Mouse (Mus musculus): ENCODE measurements around the gene Fbxl19. TPM values are rescaled to one million over a fixed set of nuclear protein-coding genes. Genes with fewer than 3 reads are reported as not detected.
"Not testable (repeated sequence)": the region's sequence is repeated elsewhere in the genome, so short reads cannot be mapped to it uniquely, and the experiment has no call there.

Fbxl19 gene
- total RNA-seq, 1 experiment from 2014 or later = 21.4 TPM

- ATAC-seq (replicated peaks; ENCODE audit: low read depth, poor library complexity, severe bottlenecking) = no peak
These were observed 18.4 kb upstream of the Fbxl19 start for GRCm38 (mm10) chr7:127725924-127726323.

- 0 out of 2 replicates have a peak, but pooled peaks have one; percentile 47 for ATAC-seq (replicated peaks; ENCODE audit: low read depth, poor library complexity, severe bottlenecking)
These were observed 16.4 kb upstream of the Fbxl19 start for GRCm38 (mm10) chr7:127727898-127728297.

- no peak for ATAC-seq (replicated peaks; ENCODE audit: low read depth, poor library complexity, severe bottlenecking)
These were observed 14.2 kb upstream of the Fbxl19 start for GRCm38 (mm10) chr7:127730170-127730569.

GRCm38 (mm10) chr7:127732066-127732465 is 12.3 kb upstream of the Fbxl19 start, which contains the start of gene Ctf2:
Gene Ctf2 (minus strand): TSS chr7:127732166.
- not testable (repeated sequence) for ATAC-seq (replicated peaks; ENCODE audit: low read depth, poor library complexity, severe bottlenecking)

- peak; percentile 78 for ATAC-seq (replicated peaks; ENCODE audit: low read depth, poor library complexity, severe bottlenecking)
These were observed 908 bp downstream of the Fbxl19 start for GRCm38 (mm10) chr7:127745251-127745651.

GRCm38 (mm10) chr7:127745652-127746493 is 1.5 kb downstream of the Fbxl19 start:
- peak; percentile 67 for ATAC-seq (replicated peaks; ENCODE audit: low read depth, poor library complexity, severe bottlenecking)

- ATAC-seq (replicated peaks; ENCODE audit: low read depth, poor library complexity, severe bottlenecking) = no peak
These were observed 2.5 kb downstream of the Fbxl19 start for GRCm38 (mm10) chr7:127746494-127747491.

- ATAC-seq (replicated peaks; ENCODE audit: low read depth, poor library complexity, severe bottlenecking) = no peak
These were observed 3.4 kb downstream of the Fbxl19 start for GRCm38 (mm10) chr7:127747559-127748234.

GRCm38 (mm10) chr7:127748235-127748560 is 3.9 kb downstream of the Fbxl19 start:
- no peak for ATAC-seq (replicated peaks; ENCODE audit: low read depth, poor library complexity, severe bottlenecking)

- no peak for ATAC-seq (replicated peaks; ENCODE audit: low read depth, poor library complexity, severe bottlenecking)
These were observed 6.1 kb downstream of the Fbxl19 start for GRCm38 (mm10) chr7:127750131-127751127.

- no peak for ATAC-seq (replicated peaks; ENCODE audit: low read depth, poor library complexity, severe bottlenecking)
These were observed 7.3 kb downstream of the Fbxl19 start for GRCm38 (mm10) chr7:127751619-127752018.

- ATAC-seq (replicated peaks; ENCODE audit: low read depth, poor library complexity, severe bottlenecking) = no peak
These were observed 7.7 kb downstream of the Fbxl19 start for GRCm38 (mm10) chr7:127752069-127752468.

GRCm38 (mm10) chr7:127753158-127753557 is 8.8 kb downstream of the Fbxl19 start:
- ATAC-seq (replicated peaks; ENCODE audit: low read depth, poor library complexity, severe bottlenecking) = no peak

- no peak for ATAC-seq (replicated peaks; ENCODE audit: low read depth, poor library complexity, severe bottlenecking)
These were observed 9.4 kb downstream of the Fbxl19 start for GRCm38 (mm10) chr7:127753741-127754140.

- peak; percentile 61 for ATAC-seq (replicated peaks; ENCODE audit: low read depth, poor library complexity, severe bottlenecking)
These were observed 15.4 kb downstream of the Fbxl19 start for GRCm38 (mm10) chr7:127759716-127760115.

GRCm38 (mm10) chr7:127760478-127760877 is 16.1 kb downstream of the Fbxl19 start:
- ATAC-seq (replicated peaks; ENCODE audit: low read depth, poor library complexity, severe bottlenecking) = no peak

GRCm38 (mm10) chr7:127761026-127761425 is 16.7 kb downstream of the Fbxl19 start:
- peak; percentile 85 for ATAC-seq (replicated peaks; ENCODE audit: low read depth, poor library complexity, severe bottlenecking)

- no peak for ATAC-seq (replicated peaks; ENCODE audit: low read depth, poor library complexity, severe bottlenecking)
These were observed 19.3 kb downstream of the Fbxl19 start for GRCm38 (mm10) chr7:127763642-127764041.

- ATAC-seq (replicated peaks; ENCODE audit: low read depth, poor library complexity, severe bottlenecking) = no peak
These were observed 21.4 kb downstream of the Fbxl19 start for GRCm38 (mm10) chr7:127765756-127766155.

Data from common myeloid progenitor, adult 5-6 weeks (primary cell).